Mouse (Mus musculus) thymus, adult 2 months (tissue): Measurements from ENCODE around the gene Sod3. TPM values are rescaled to one million over a fixed set of nuclear protein-coding genes. Genes with fewer than 3 reads are reported as not detected.

Experiments used
- DNase-seq: peaks from one replicate; pipeline ENCODE4 v3.0.0; 2021
- H3K27ac ChIP-seq: fragments of 200-500 bp; 2 replicates; pipeline ENCODE4 v1.5.1; 2012; ENCODE audit warnings: low read length, control low read depth; ENCODE audit not compliant: control insufficient read depth, insufficient read depth
- H3K27me3 ChIP-seq: fragments of 200-500 bp; 2 replicates; pipeline ENCODE4 v1.6.1; 2012; ENCODE audit warnings: mild to moderate bottlenecking, low read length, moderate library complexity, mixed read lengths; ENCODE audit not compliant: control insufficient read depth, insufficient read depth
- H3K36me3 ChIP-seq: fragments of 200-500 bp; 2 replicates; pipeline ENCODE4 v1.6.1; 2012; ENCODE audit warnings: mild to moderate bottlenecking, low read length, moderate library complexity; ENCODE audit not compliant: control insufficient read depth, insufficient read depth
- H3K4me1 ChIP-seq: fragments of 200-500 bp; replicated peaks from 2 replicates; pipeline ENCODE4 v1.6.1; 2012; ENCODE audit warnings: low read length; ENCODE audit not compliant: control insufficient read depth, insufficient read depth
- H3K4me3 ChIP-seq: fragments of 200-500 bp; 2 replicates; pipeline ENCODE4 v1.5.1; 2012; ENCODE audit warnings: mild to moderate bottlenecking, low read length, control low read depth, moderate library complexity; ENCODE audit not compliant: control insufficient read depth, insufficient read depth
- CTCF ChIP-seq: fragments of 200-500 bp; IDR thresholded peaks from 2 replicates; pipeline ENCODE4 v1.5.1; 2012; ENCODE audit warnings: mild to moderate bottlenecking, control low read depth, low read length, moderate library complexity, borderline replicate concordance; ENCODE audit not compliant: control insufficient read depth, poor library complexity, insufficient read depth; ENCODE audit errors: extremely low read depth
- POLR2A ChIP-seq: fragments of 200-500 bp; IDR thresholded peaks from 2 replicates; pipeline ENCODE4 v1.6.1; 2012; ENCODE audit warnings: mild to moderate bottlenecking, low read length, control low read depth, moderate library complexity; ENCODE audit not compliant: control insufficient read depth, poor library complexity, insufficient read depth; ENCODE audit errors: extremely low read depth
- WGBS: fragments of 180-500 bp; shearing (Covaris S2); methylation state at CpG from one replicate; pipeline ENCODE4 v1.1.7; 2018; 5-methylcytosine and 5-hydroxymethylcytosine counted together
- polyA plus RNA-seq: library from polyadenylated mRNA; depleted of rRNA; stranded (reverse); fragments of >200 nt; gene quantifications from 2 replicates; pipeline ENCODE4 v1.2.3, GENCODE M21; 2012; rRNA removed

Sod3 gene
- polyA plus RNA-seq, 1 experiment: 19.6 TPM

- DNase-seq: no peak
- Histone ChIP-seq H3K4me1 (no peaks in the 10 kb centered on the region), H3K27ac (no peak overlapping the region), H3K4me3 (no peak overlapping the region), H3K36me3 (no peaks in the 10 kb centered on the region), H3K27me3 (no peaks in the 10 kb centered on the region)
- WGBS: 92% methylated on average over 6 of the region's 6 CpGs
- TF ChIP-seq CTCF: no peak
Observed at GRCm38 (mm10) chr5:52415917-52416316, 52.3 kb downstream of the Sod3 start.

GRCm38 (mm10) chr5:52416485-52416884 lies 52.9 kb downstream of the Sod3 start:
- Histone ChIP-seq H3K27ac (no peak overlapping the region), H3K4me1 (no peaks in the 10 kb centered on the region), H3K27me3 (no peaks in the 10 kb centered on the region), H3K4me3 (no peak overlapping the region), H3K36me3 (no peaks in the 10 kb centered on the region)
- TF ChIP-seq CTCF (no peak), POLR2A (no peak)
- 89% methylated on average over 2 of the region's 2 CpGs for WGBS
- no peak for DNase-seq

Other genes with a start within 250 kb of the Sod3 start
- 92.8 and 109 TPM in 2 replicates for gene Dhx15, start 173.3 kb upstream of the Sod3 start, polyA plus RNA-seq
- gene Ccdc149, start 107.7 kb downstream of the Sod3 start, polyA plus RNA-seq: 0.20 and 0.30 TPM in 2 replicates
- gene Lgi2, start 202.7 kb downstream of the Sod3 start, polyA plus RNA-seq: 0.38 and 0.85 TPM in 2 replicates